Mouse (Mus musculus) forebrain, embryonic 10.5 days (tissue): ENCODE results near the gene Rab35. TPM values are rescaled to one million over a fixed set of nuclear protein-coding genes. Genes with fewer than 3 reads are reported as not detected.
A peak's percentile ranks its signal among the peaks of the same experiment; 100 is the strongest.

ENCODE experiments used
- DNase-seq: peaks from one replicate; pipeline ENCODE4 v3.0.0-alpha.2; 2017; ENCODE audit warnings: low spot score; ENCODE audit errors: extremely low spot score
- H3K27ac ChIP-seq: fragments of 300-500 bp; sonication (generic); 2 replicates; pipeline ENCODE4 v1.5.1; 2016; ENCODE audit warnings: mild to moderate bottlenecking
- H3K27me3 ChIP-seq: fragments of 300-500 bp; sonication (generic); 2 replicates; pipeline ENCODE4 v1.6.1; 2016; ENCODE audit warnings: mild to moderate bottlenecking; ENCODE audit not compliant: poor library complexity, severe bottlenecking
- H3K36me3 ChIP-seq: fragments of 300-500 bp; sonication (generic); replicated peaks from 2 replicates; pipeline ENCODE4 v1.6.1; 2016; ENCODE audit warnings: mild to moderate bottlenecking, moderate library complexity
- H3K4me1 ChIP-seq: fragments of 300-500 bp; sonication (generic); 2 replicates; pipeline ENCODE4 v1.6.1; 2016
- H3K4me3 ChIP-seq: fragments of 300-500 bp; sonication (generic); 2 replicates; pipeline ENCODE4 v1.5.1; 2016; ENCODE audit warnings: mild to moderate bottlenecking, moderate library complexity
- H3K9me3 ChIP-seq: fragments of 300-500 bp; sonication (generic); 2 replicates; pipeline ENCODE4 v1.6.1; 2016; ENCODE audit warnings: mild to moderate bottlenecking, moderate library complexity
- WGBS: fragments of 180-500 bp; shearing (Covaris S2); methylation state at CpG from one replicate; pipeline ENCODE4 v1.1.7; 2016; 5-methylcytosine and 5-hydroxymethylcytosine counted together
- polyA plus RNA-seq: library from polyadenylated mRNA; unstranded; fragments of >200 nt; fragmentation: Nextera tagmentation; extraction: Ambion mirVana; gene quantifications from 2 replicates; pipeline ENCODE4 v1.2.1, GENCODE M21; 2016

Rab35 gene
- 11.2 and 12.4 TPM in 2 replicates for polyA plus RNA-seq

GRCm38 (mm10) chr5:115631505-115632357 is at the start of gene Rab35:
Gene Rab35, plus strand, starts transcription at chr5:115631908.
- Histone ChIP-seq H3K36me3 (peaks cover 10% of the 10 kb centered on the region), H3K4me1 (peaks cover 41% of the 10 kb centered on the region), H3K4me3 (peak within 1 kb of the TSS; percentile 88), H3K9me3 (no peaks in the 10 kb centered on the region), H3K27ac (peak within 1 kb of the TSS; percentile 92), H3K27me3 (no peaks in the 10 kb centered on the region)
- WGBS, result under 1% methylated on average over 81 of the region's 125 CpGs
- peak; percentile 91 for DNase-seq

GRCm38 (mm10) chr5:115585616-115586015 is 46.1 kb upstream of the Rab35 start:
- Histone ChIP-seq H3K9me3 (peaks cover 19% of the 10 kb centered on the region), H3K36me3 (peaks cover 100% of the 10 kb centered on the region), H3K4me1 (0 out of 2 replicates have a peak, but pooled peaks cover 8% of the 10 kb centered on the region), H3K27ac (no peak overlapping the region), H3K4me3 (no peak overlapping the region), H3K27me3 (no peaks in the 10 kb centered on the region)
- no peak for DNase-seq
- WGBS, result 92% methylated on average over 12 of the region's 12 CpGs

- 86% methylated on average over 15 of the region's 15 CpGs for WGBS
- Histone ChIP-seq H3K4me3 (no peak overlapping the region), H3K4me1 (0 out of 2 replicates have a peak, but pooled peaks cover 8% of the 10 kb centered on the region), H3K27ac (no peak overlapping the region), H3K36me3 (peaks cover 100% of the 10 kb centered on the region), H3K9me3 (peaks cover 19% of the 10 kb centered on the region), H3K27me3 (no peaks in the 10 kb centered on the region)
- no peak for DNase-seq
Measured at GRCm38 (mm10) chr5:115586166-115586565, 45.5 kb upstream of the Rab35 start.

- Histone ChIP-seq H3K4me1 (0 out of 2 replicates have a peak, but pooled peaks cover 8% of the 10 kb centered on the region), H3K4me3 (no peak overlapping the region), H3K9me3 (peaks cover 17% of the 10 kb centered on the region), H3K36me3 (peaks cover 100% of the 10 kb centered on the region), H3K27ac (no peak overlapping the region), H3K27me3 (no peaks in the 10 kb centered on the region)
- no peak for DNase-seq
- WGBS, result 91% methylated on average over 2 of the region's 2 CpGs
Measured at GRCm38 (mm10) chr5:115586780-115587179, 44.9 kb upstream of the Rab35 start.

GRCm38 (mm10) chr5:115591028-115591427 is 40.7 kb upstream of the Rab35 start:
- H3K4me3 ChIP-seq, result no peak overlapping the region
- peaks cover 100% of the 10 kb centered on the region for H3K36me3 ChIP-seq
- WGBS, result 93% methylated on average over 11 of the region's 11 CpGs

GRCm38 (mm10) chr5:115591506-115591905 is 40.2 kb upstream of the Rab35 start:
- Histone ChIP-seq H3K27me3 (no peaks in the 10 kb centered on the region), H3K4me3 (no peak overlapping the region), H3K27ac (no peak overlapping the region), H3K36me3 (peaks cover 100% of the 10 kb centered on the region), H3K4me1 (no peaks in the 10 kb centered on the region), H3K9me3 (no peaks in the 10 kb centered on the region)
- 95% methylated on average over 2 of the region's 2 CpGs for WGBS
- no peak for DNase-seq

More at GRCm38 (mm10) chr5:115591028-115591427, 40.7 kb upstream of the Rab35 start:
- Histone ChIP-seq H3K4me1 (0 out of 2 replicates have a peak, but pooled peaks cover under 1% of the 10 kb centered on the region), H3K27me3 (no peaks in the 10 kb centered on the region), H3K27ac (no peak overlapping the region), H3K9me3 (no peaks in the 10 kb centered on the region)
- DNase-seq, result no peak

GRCm38 (mm10) chr5:115603561-115603960 is 28.1 kb upstream of the Rab35 start:
- Histone ChIP-seq H3K36me3 (peaks cover 100% of the 10 kb centered on the region), H3K4me1 (no peaks in the 10 kb centered on the region), H3K27ac (no peak overlapping the region), H3K4me3 (no peak overlapping the region), H3K27me3 (no peaks in the 10 kb centered on the region), H3K9me3 (no peaks in the 10 kb centered on the region)
- WGBS, result 92% methylated on average over 6 of the region's 6 CpGs
- DNase-seq, result no peak

GRCm38 (mm10) chr5:115611566-115611965 is 20.1 kb upstream of the Rab35 start:
- Histone ChIP-seq H3K27me3 (no peaks in the 10 kb centered on the region), H3K9me3 (no peaks in the 10 kb centered on the region), H3K27ac (no peak overlapping the region), H3K36me3 (peaks cover 100% of the 10 kb centered on the region), H3K4me1 (no peaks in the 10 kb centered on the region), H3K4me3 (no peak overlapping the region)
- WGBS, result 92% methylated on average over 11 of the region's 11 CpGs
- DNase-seq, result no peak

GRCm38 (mm10) chr5:115613332-115613731 is 18.4 kb upstream of the Rab35 start:
- peaks cover 100% of the 10 kb centered on the region for H3K36me3 ChIP-seq
- DNase-seq, result no peak
- no peaks in the 10 kb centered on the region for H3K4me1 ChIP-seq
- H3K4me3 ChIP-seq, result no peak overlapping the region
- H3K9me3 ChIP-seq, result no peaks in the 10 kb centered on the region
- WGBS, result 93% methylated on average over 9 of the region's 9 CpGs
- no peak overlapping the region for H3K27ac ChIP-seq
- no peaks in the 10 kb centered on the region for H3K27me3 ChIP-seq

GRCm38 (mm10) chr5:115614948-115615347 is 16.8 kb upstream of the Rab35 start:
- H3K36me3 ChIP-seq, result peaks cover 100% of the 10 kb centered on the region
- WGBS, result 87% methylated on average over 7 of the region's 7 CpGs
- H3K27ac ChIP-seq, result no peak overlapping the region

GRCm38 (mm10) chr5:115619690-115620089 is 12.0 kb upstream of the Rab35 start:
- no peak overlapping the region for H3K4me3 ChIP-seq
- H3K36me3 ChIP-seq, result peaks cover 88% of the 10 kb centered on the region
- no peaks in the 10 kb centered on the region for H3K27me3 ChIP-seq
- H3K9me3 ChIP-seq, result no peaks in the 10 kb centered on the region
- 0 out of 2 replicates have a peak, but pooled peaks cover 4% of the 10 kb centered on the region for H3K4me1 ChIP-seq
- no peak for DNase-seq
- WGBS, result 94% methylated on average over 15 of the region's 15 CpGs
- H3K27ac ChIP-seq, result no peak overlapping the region

More at GRCm38 (mm10) chr5:115614948-115615347, 16.8 kb upstream of the Rab35 start:
- H3K4me1 ChIP-seq, result no peaks in the 10 kb centered on the region
- DNase-seq, result peak; percentile 44
- H3K4me3 ChIP-seq, result no peak overlapping the region
- no peaks in the 10 kb centered on the region for H3K27me3 ChIP-seq
- no peaks in the 10 kb centered on the region for H3K9me3 ChIP-seq

GRCm38 (mm10) chr5:115622686-115623085 is 9.0 kb upstream of the Rab35 start:
- no peaks in the 10 kb centered on the region for H3K9me3 ChIP-seq
- H3K36me3 ChIP-seq, result peaks cover 58% of the 10 kb centered on the region
- no peaks in the 10 kb centered on the region for H3K27me3 ChIP-seq
- no peak for DNase-seq
- no peak overlapping the region; the same call in 1 of the 2 replicates for H3K4me3 ChIP-seq
- H3K4me1 ChIP-seq, result 0 out of 2 replicates have a peak, but pooled peaks cover 4% of the 10 kb centered on the region
- 90% methylated on average over 7 of the region's 7 CpGs for WGBS
- no peak overlapping the region for H3K27ac ChIP-seq
